Mouse (Mus musculus) CH12.LX (cell line): ENCODE measurements around the gene Ank3. TPM values are rescaled to one million over a fixed set of nuclear protein-coding genes. Genes with fewer than 3 reads are reported as not detected.

ENCODE experiments used
- DNase-seq: peaks from one replicate; pipeline ENCODE4 v3.0.0-alpha.2; 2013; ENCODE audit errors: extremely low read depth
- H3K27ac ChIP-seq: 2 replicates; pipeline ENCODE4 v1.5.1; 2012; ENCODE audit warnings: low read depth, mild to moderate bottlenecking, control low read depth, moderate library complexity; ENCODE audit not compliant: insufficient read depth
- H3K27me3 ChIP-seq: replicated peaks from 2 replicates; pipeline ENCODE3; 2012; ENCODE audit warnings: inconsistent platforms
- H3K36me3 ChIP-seq, 2 experiments: replicated peaks in 1 of 2; 2 replicates each; pipeline versions ENCODE3 to v1.6.1; 2012; ENCODE audit warnings: inconsistent platforms in 1 of 2, low read length in 1 of 2, mild to moderate bottlenecking in 1 of 2, mixed read lengths in 1 of 2, moderate library complexity in 1 of 2; ENCODE audit not compliant: control insufficient read depth in 1 of 2, insufficient read depth in 1 of 2
- H3K4me1 ChIP-seq, 2 experiments: 2 replicates each; pipeline ENCODE4 v1.6.1; 2012; ENCODE audit warnings: inconsistent platforms in 1 of 2, moderate library complexity in 1 of 2; ENCODE audit not compliant: insufficient read depth in 2 of 2, control insufficient read depth in 1 of 2
- H3K4me2 ChIP-seq: 2 replicates; pipeline ENCODE4 v1.6.1; 2012; ENCODE audit warnings: low read depth, mild to moderate bottlenecking, control low read depth; ENCODE audit not compliant: poor library complexity, insufficient read depth, severe bottlenecking
- H3K4me3 ChIP-seq, 3 experiments: fragments of 150-350 bp in 1 of 3; sonication (generic) in 1 of 3; replicated peaks in 1 of 3; 2 replicates each; pipeline versions ENCODE3 to v1.5.1; 2011 to 2012; ENCODE audit warnings: low read depth in 2 of 3, low read length in 2 of 3, mild to moderate bottlenecking in 2 of 3, moderate library complexity in 2 of 3, control low read depth in 1 of 3, improper control_type of control experiment in 1 of 3, inconsistent platforms in 1 of 3, mixed read lengths in 1 of 3; ENCODE audit not compliant: poor library complexity in 1 of 3
- H3K79me2 ChIP-seq: replicated peaks from 2 replicates; pipeline ENCODE4 v1.6.1; 2012; ENCODE audit warnings: mild to moderate bottlenecking, moderate library complexity; ENCODE audit not compliant: control insufficient read depth, poor library complexity, insufficient read depth, severe bottlenecking; ENCODE audit errors: extremely low read depth
- H3K9ac ChIP-seq: 2 replicates; pipeline ENCODE4 v1.6.1; 2012; ENCODE audit warnings: low read depth, mild to moderate bottlenecking, control low read depth, moderate library complexity; ENCODE audit not compliant: insufficient read depth
- H3K9me3 ChIP-seq: replicated peaks from 2 replicates; pipeline ENCODE3; 2012; ENCODE audit warnings: low read length, inconsistent platforms, mixed read lengths
- BHLHE40 ChIP-seq: IDR thresholded peaks from 2 replicates; pipeline ENCODE4 v1.6.1; 2011; ENCODE audit warnings: mild to moderate bottlenecking, low read depth, low read length, improper control_type of control experiment
- CHD1 ChIP-seq: IDR thresholded peaks from 2 replicates; pipeline ENCODE4 v1.6.1; 2012; ENCODE audit warnings: low read depth, low read length, improper control_type of control experiment, inconsistent platforms
- CHD2 ChIP-seq: IDR thresholded peaks from 2 replicates; pipeline ENCODE4 v1.6.1; 2011; ENCODE audit warnings: low read length, improper control_type of control experiment
- ELF1 ChIP-seq: IDR thresholded peaks from 2 replicates; pipeline ENCODE4 v1.6.1; 2014; ENCODE audit warnings: low read depth, mild to moderate bottlenecking, inconsistent platforms, low read length, improper control_type of control experiment
- EP300 ChIP-seq: IDR thresholded peaks from 2 replicates; pipeline ENCODE4 v1.6.1; 2011; ENCODE audit warnings: low read length, improper control_type of control experiment
- HCFC1 ChIP-seq: IDR thresholded peaks from 2 replicates; pipeline ENCODE4 v1.6.1; 2012; ENCODE audit warnings: low read depth, mild to moderate bottlenecking, inconsistent platforms, low read length, improper control_type of control experiment
- JUN ChIP-seq: IDR thresholded peaks from 2 replicates; pipeline ENCODE4 v1.6.1; 2011; ENCODE audit warnings: low read depth, mild to moderate bottlenecking, low read length, improper control_type of control experiment, moderate library complexity; ENCODE audit not compliant: insufficient read depth
- JUND ChIP-seq: conservative IDR thresholded peaks from 2 replicates; pipeline ENCODE4 v1.6.1; 2011; ENCODE audit warnings: low read depth, low read length, improper control_type of control experiment
- KAT2A ChIP-seq: IDR thresholded peaks from 2 replicates; pipeline ENCODE4 v1.6.1; 2012; ENCODE audit warnings: low read length, improper control_type of control experiment, inconsistent platforms; ENCODE audit not compliant: insufficient replicate concordance
- MAFK ChIP-seq: IDR thresholded peaks from 2 replicates; pipeline ENCODE4 v1.6.1; 2011; ENCODE audit warnings: low read length, improper control_type of control experiment; ENCODE audit not compliant: insufficient replicate concordance
- MAZ ChIP-seq: IDR thresholded peaks from 2 replicates; pipeline ENCODE4 v1.6.1; 2012; ENCODE audit warnings: low read depth, mild to moderate bottlenecking, inconsistent platforms, low read length, improper control_type of control experiment, moderate library complexity
- MEF2A ChIP-seq: IDR thresholded peaks from 2 replicates; pipeline ENCODE4 v1.6.1; 2014; ENCODE audit warnings: low read depth, mild to moderate bottlenecking, inconsistent platforms, low read length, improper control_type of control experiment, borderline replicate concordance
- MXI1 ChIP-seq: IDR thresholded peaks from 2 replicates; pipeline ENCODE4 v1.6.1; 2011; ENCODE audit warnings: mild to moderate bottlenecking, low read depth, low read length, improper control_type of control experiment
- MYC ChIP-seq: IDR thresholded peaks from 2 replicates; pipeline ENCODE4 v1.6.1; 2011; ENCODE audit warnings: low read depth, mild to moderate bottlenecking, improper control_type of control experiment, low read length
- NELFE ChIP-seq: IDR thresholded peaks from 2 replicates; pipeline ENCODE4 v1.6.1; 2011; ENCODE audit warnings: low read depth, low read length, improper control_type of control experiment
- NRF1 ChIP-seq: IDR thresholded peaks from 2 replicates; pipeline ENCODE4 v1.6.1; 2014; ENCODE audit warnings: low read depth, mild to moderate bottlenecking, inconsistent platforms, low read length, improper control_type of control experiment, moderate library complexity
- PAX5 ChIP-seq: IDR thresholded peaks from 2 replicates; pipeline ENCODE4 v1.6.1; 2012; ENCODE audit warnings: low read length, inconsistent platforms, mixed read lengths
- POLR2AphosphoS2 ChIP-seq: IDR thresholded peaks from 2 replicates; pipeline ENCODE4 v1.6.1; 2011; ENCODE audit warnings: low read depth, low read length, improper control_type of control experiment
- RAD21 ChIP-seq: IDR thresholded peaks from 2 replicates; pipeline ENCODE4 v1.6.1; 2011; ENCODE audit warnings: low read depth, mild to moderate bottlenecking, low read length, improper control_type of control experiment, moderate library complexity
- RCOR1 ChIP-seq: conservative IDR thresholded peaks from 2 replicates; pipeline ENCODE4 v1.6.1; 2012; ENCODE audit warnings: low read depth, mild to moderate bottlenecking, inconsistent platforms, low read length, improper control_type of control experiment
- SMC3 ChIP-seq: IDR thresholded peaks from 2 replicates; pipeline ENCODE4 v1.6.1; 2011; ENCODE audit warnings: low read depth, low read length, improper control_type of control experiment
- TCF12 ChIP-seq: IDR thresholded peaks from 2 replicates; pipeline ENCODE4 v1.6.1; 2014; ENCODE audit warnings: low read depth, mild to moderate bottlenecking, inconsistent platforms, low read length, improper control_type of control experiment
- UBTF ChIP-seq: IDR thresholded peaks from 2 replicates; pipeline ENCODE4 v1.6.1; 2012; ENCODE audit warnings: low read depth, mild to moderate bottlenecking, inconsistent platforms, low read length, improper control_type of control experiment, moderate library complexity
- USF1 ChIP-seq: IDR thresholded peaks from 2 replicates; pipeline ENCODE4 v1.6.1; 2014; ENCODE audit warnings: low read depth, mild to moderate bottlenecking, inconsistent platforms, low read length, improper control_type of control experiment
- USF2 ChIP-seq: conservative IDR thresholded peaks from 2 replicates; pipeline ENCODE4 v1.6.1; 2011; ENCODE audit warnings: low read depth, low read length, improper control_type of control experiment
- ZC3H11A ChIP-seq: IDR thresholded peaks from 2 replicates; pipeline ENCODE4 v1.6.1; 2012; ENCODE audit warnings: low read depth, mild to moderate bottlenecking, inconsistent platforms, low read length, improper control_type of control experiment
- dilution Hi-C: fragments of 300-500 bp; cut with MboI; formaldehyde crosslinking; loops from 2 replicates; pipeline ENCODE4 v1.14.3; 2020; ENCODE audit warnings: low sequenced_read_pairs; ENCODE audit not compliant: extremely low pct_unique_long_range_greater_than_20kb, extremely low pct_ligation_motif_present
- in situ Hi-C: fragments of 300-500 bp; cut with MboI; formaldehyde crosslinking; loops from 3 replicates; pipeline ENCODE4 v1.14.3; 2019; ENCODE audit warnings: low sequenced_read_pairs, low pct_ligation_motif_present, low pct_unique_long_range_greater_than_20kb, mixed read lengths
- polyA plus RNA-seq: library from polyadenylated mRNA; unstranded; fragments of >175 nt; gene quantifications from 2 replicates; pipeline ENCODE4 v1.2.1, GENCODE M21; 2012; ENCODE audit warnings: low read depth; ENCODE audit not compliant: insufficient read length
- total RNA-seq, 2 experiments: library from RNA; depleted of rRNA; stranded (reverse); fragments of 300-350 nt in 1 of 2; fragments of >200 nt in 1 of 2; gene quantifications; 2 replicates each; pipeline ENCODE4 v1.2.3; 2012 to 2014

The Ank3 gene
- total and polyA plus RNA-seq, 3 experiments: 4.7 to 8.3 (median 6.2) TPM

DNA sequence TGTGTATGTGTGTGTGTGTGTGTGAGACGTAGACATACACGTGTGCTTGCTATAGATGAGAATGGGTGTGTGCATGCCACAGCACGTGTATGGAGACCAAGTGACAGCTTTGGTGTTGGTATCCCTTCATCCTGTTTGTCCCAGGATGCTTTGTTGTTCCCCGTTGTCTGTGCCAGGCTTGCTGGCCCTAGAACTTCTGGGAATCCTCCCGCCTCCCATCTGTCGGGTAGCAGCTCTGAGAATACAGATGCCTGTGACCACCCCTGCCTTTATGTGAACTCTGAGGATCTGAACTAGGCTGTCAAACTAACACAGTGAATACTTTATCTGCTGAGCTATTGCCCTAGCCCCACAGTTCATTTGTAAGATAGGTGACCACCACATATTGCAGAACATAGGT, 330.3 kb downstream of the Ank3 start:
- dilution Hi-C loops: no loop called here
- H3K27ac ChIP-seq: no peak overlapping the region

DNA sequence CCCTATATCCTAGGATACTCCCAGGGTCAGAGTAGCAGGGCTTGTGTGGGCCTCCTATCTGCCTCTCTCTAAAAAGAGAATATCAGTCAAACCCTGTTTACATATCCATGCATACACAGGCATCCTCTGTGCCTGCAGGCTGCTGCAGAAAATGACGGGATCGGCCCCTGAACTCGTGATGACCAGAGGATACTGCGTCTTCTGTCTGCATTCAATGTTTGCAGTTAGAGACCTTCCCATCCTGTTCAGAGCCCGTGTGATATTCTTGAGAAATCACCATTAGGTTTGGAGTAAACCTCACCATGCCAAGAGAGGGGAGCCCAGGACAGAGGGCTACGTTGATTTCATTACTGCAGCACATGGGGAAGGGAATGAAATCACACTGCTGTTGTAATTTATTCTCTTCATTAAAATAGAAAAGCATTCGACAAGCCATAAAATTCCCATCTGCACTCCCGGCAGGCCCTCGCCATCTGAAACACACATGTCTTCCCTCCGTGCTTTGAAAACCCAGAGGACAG, 331.8 kb downstream of the Ank3 start:
- Histone ChIP-seq H3K27me3 (no peaks in the 10 kb centered on the region), H3K4me2 (no peak overlapping the region), H3K4me1 (peaks cover 0 to 6% of the 10 kb centered on the region in 2 experiments; a peak in 1 of 4 replicates), H3K36me3 (no peaks in the 10 kb centered on the region), H3K4me3 (no peak overlapping the region), H3K79me2 (no peaks in the 10 kb centered on the region), H3K27ac (no peak overlapping the region), H3K9me3 (no peaks in the 10 kb centered on the region), H3K9ac (no peak overlapping the region)
- in situ Hi-C loops (no loop called here), dilution Hi-C loops (no loop called here)
- no peak for DNase-seq
- no peak for TF ChIP-seq CHD2
- TF ChIP-seq RCOR1: no peak
- TF ChIP-seq USF1: no peak
- TF ChIP-seq MAFK: no peak
- no peak for TF ChIP-seq PAX5
- TF ChIP-seq POLR2AphosphoS2: no peak
- TF ChIP-seq UBTF: no peak
- no peak for TF ChIP-seq SMC3
- no peak for TF ChIP-seq CHD1

More for the DNA sequence above, 330.3 kb downstream of the Ank3 start:
- H3K79me2 ChIP-seq: no peaks in the 10 kb centered on the region
- no peaks in the 10 kb centered on the region for H3K36me3 ChIP-seq
- H3K4me1 ChIP-seq: peaks cover 0 to 5% of the 10 kb centered on the region in 2 experiments; a peak in 1 of 4 replicates
- H3K4me2 ChIP-seq: no peak overlapping the region
- no peaks in the 10 kb centered on the region for H3K27me3 ChIP-seq
- no peaks in the 10 kb centered on the region for H3K9me3 ChIP-seq
- no peak overlapping the region for H3K9ac ChIP-seq
- in situ Hi-C loops: no loop called here
- no peak for DNase-seq
- no peak overlapping the region for H3K4me3 ChIP-seq
- no peak for TF ChIP-seq KAT2A
- TF ChIP-seq JUND: no peak
- no peak for TF ChIP-seq HCFC1
- no peak for TF ChIP-seq NELFE
- TF ChIP-seq JUN: no peak
- TF ChIP-seq ELF1: no peak
- TF ChIP-seq NRF1: no peak
- no peak for TF ChIP-seq RAD21
- no peak for TF ChIP-seq USF2
- no peak for TF ChIP-seq USF1
- no peak for TF ChIP-seq MYC
- TF ChIP-seq MEF2A: no peak
- no peak for TF ChIP-seq TCF12
- no peak for TF ChIP-seq MAFK
- no peak for TF ChIP-seq BHLHE40
- no peak for TF ChIP-seq ZC3H11A
- TF ChIP-seq EP300: no peak
- no peak for TF ChIP-seq MAZ
- no peak for TF ChIP-seq MXI1
